Mouse (Mus musculus): Measurements from ENCODE around the gene Limk2.

GRCm38 (mm10) chr11:3442677-3443076 lies 33.7 kb upstream of the Limk2 start:
- no peak for TF ChIP-seq EP300 (IDR thresholded peaks at IDR 0.05; ENCODE audit: low read depth)
- no peak for TF ChIP-seq CTCF (IDR thresholded peaks at IDR 0.05; ENCODE audit: low read depth)

All from heart, postnatal 0 days (tissue).